Comparison of ENCODE assay signal across 8 mouse cellular contexts in genomic region chr2:154916547-154916946, GRCm38 (mm10). TPM values are rescaled to one million over a fixed set of nuclear protein-coding genes. Genes with fewer than 3 reads are reported as not detected.
DNase-seq lines count a peak whose midpoint lies in the region; TF ChIP-seq lines count a peak whose summit lies in the region.

No protein-coding gene starts in this region.

- peak; percentile 70 for TF ChIP-seq CTCF in heart, adult 2 months (IDR thresholded peaks at IDR 0.05)

- no peaks in the 10 kb centered on the region for H3K27me3 ChIP-seq in heart, adult 2 months (ENCODE audit: control insufficient read depth, insufficient read depth, low read length)

- TF ChIP-seq EP300 in heart, adult 2 months (IDR thresholded peaks at IDR 0.05; ENCODE audit: insufficient read depth, low read depth, low read length), result no peak

- intact Hi-C loops in heart, adult 2 months (cut with DNase I), result loop anchor here (2.0 kb wide), 1 partner anchor 26 kb away; no protein-coding TSS in a partner anchor
- intact Hi-C loops in heart, postnatal 14 days (cut with DNase I), result no loop called here

- H3K27ac ChIP-seq in heart, adult 2 months, result no peak overlapping the region

- no peaks in the 10 kb centered on the region for H3K4me1 ChIP-seq in heart, adult 2 months (ENCODE audit: control insufficient read depth, insufficient read depth, low read length)

- H3K36me3 ChIP-seq in heart, adult 2 months (ENCODE audit: control insufficient read depth, insufficient read depth, low read length), result no peaks in the 10 kb centered on the region

- no peak overlapping the region for H3K9ac ChIP-seq in heart, adult 2 months (ENCODE audit: low read depth, low read length)

- TF ChIP-seq POLR2A in heart, adult 2 months (IDR thresholded peaks at IDR 0.05; ENCODE audit: insufficient read depth, low read depth, low read length), result no peak

- no peak overlapping the region for H3K4me3 ChIP-seq in heart, adult 2 months

- no peak for DNase-seq in heart, adult 2 months
- no peak for DNase-seq in heart, adult 9 months (ENCODE audit: low spot score in 2 of 2)
- DNase-seq in 416B (ENCODE audit: low read depth), result peak; percentile 79
- DNase-seq in T-cell, adult 2 months (ENCODE audit: low spot score), result peak; percentile 19
- DNase-seq in heart, postnatal 14 days, result peak; percentile 5 to 31
- DNase-seq in naive thymus-derived CD4-positive, alpha-beta T cell, adult 2 months (ENCODE audit: low read depth), result peak; percentile 65
- DNase-seq in spleen, adult 12 weeks (ENCODE audit: low spot score), result no peak
- DNase-seq in urinary bladder, adult 2 months (ENCODE audit: low spot score), result no peak

- no peaks in the 10 kb centered on the region for H3K79me2 ChIP-seq in heart, adult 2 months (replicated peaks; ENCODE audit: control insufficient read depth, insufficient read depth, low read length)

- 16% methylated on average over 2 of the region's 2 CpGs for WGBS in heart, adult 2 months

RNA-seq across cellular contexts. Expression of gene Eif2s2, which starts 23.8 kb away (rescaled TPM):
- total RNA-seq in heart, adult 2 months (2021), result 10 to 100 TPM; 49.0 to 56.6 TPM
- polyA plus RNA-seq in heart, adult 2 months (2012; rRNA removed), result 12.0 and 22.1 TPM in 2 replicates
- 10 to 100 TPM; 51.6 to 54.7 TPM for total RNA-seq in heart, postnatal 14 days (2021)
- polyA plus RNA-seq in urinary bladder, adult 2 months (2012; rRNA removed), result 52.1 and 58.6 TPM in 2 replicates

Comparison
In these comparisons a context has a peak if more than half of its experiments do, and no peak if none do; other contexts are left out.
1. DNase-seq: peak in 416B (single experiment), T-cell, adult 2 months (single experiment), heart, postnatal 14 days (2 of 2) and naive thymus-derived CD4-positive, alpha-beta T cell, adult 2 months (single experiment); none in heart, adult 2 months (0 of 2), heart, adult 9 months (0 of 2), spleen, adult 12 weeks (single experiment) and urinary bladder, adult 2 months (single experiment).